Mouse (Mus musculus) MEL (cell line): ENCODE data around the gene Hsph1. TPM values are rescaled to one million over a fixed set of nuclear protein-coding genes. Genes with fewer than 3 reads are reported as not detected.

Experiments
- DNase-seq: peaks from one replicate; pipeline ENCODE4 v3.0.0; 2011; ENCODE audit warnings: low read depth, low spot score
- H3K27ac ChIP-seq: 2 replicates; pipeline ENCODE4 v1.5.1; 2012; ENCODE audit warnings: low read depth, mild to moderate bottlenecking, control low read depth, low read length, moderate library complexity; ENCODE audit not compliant: control insufficient read depth
- H3K27me3 ChIP-seq, 2 experiments: fragments of 150-350 bp in 1 of 2; sonication (generic) in 1 of 2; 2 replicates each; pipeline ENCODE4 v1.6.1; 2012; ENCODE audit warnings: low read length in 2 of 2, mild to moderate bottlenecking in 2 of 2, improper control_type of control experiment in 1 of 2, moderate library complexity in 1 of 2; ENCODE audit not compliant: insufficient read depth in 2 of 2, control insufficient read depth in 1 of 2
- H3K36me3 ChIP-seq, 2 experiments: 2 replicates each; pipeline ENCODE4 v1.6.1; 2012 to 2014; ENCODE audit warnings: low read length in 2 of 2, improper control_type of control experiment in 1 of 2, inconsistent platforms in 1 of 2, mild to moderate bottlenecking in 1 of 2; ENCODE audit not compliant: insufficient read depth in 2 of 2, control insufficient read depth in 1 of 2
- H3K4me1 ChIP-seq, 2 experiments: fragments of 150-350 bp in 1 of 2; sonication (generic) in 1 of 2; 2 replicates each; pipeline ENCODE4 v1.6.1; 2012; ENCODE audit warnings: low read length in 2 of 2, improper control_type of control experiment in 1 of 2, mild to moderate bottlenecking in 1 of 2; ENCODE audit not compliant: insufficient read depth in 2 of 2, control insufficient read depth in 1 of 2
- H3K4me3 ChIP-seq, 2 experiments: fragments of 150-350 bp in 1 of 2; sonication (generic) in 1 of 2; 2 replicates each; pipeline ENCODE4 v1.5.1; 2012; ENCODE audit warnings: low read depth in 2 of 2, low read length in 2 of 2, mild to moderate bottlenecking in 2 of 2, moderate library complexity in 2 of 2, control low read depth in 1 of 2, improper control_type of control experiment in 1 of 2; ENCODE audit not compliant: control insufficient read depth in 1 of 2, insufficient read depth in 1 of 2
- H3K79me2 ChIP-seq: 2 replicates; pipeline ENCODE4 v1.6.1; 2012; ENCODE audit warnings: mild to moderate bottlenecking, low read length, moderate library complexity; ENCODE audit not compliant: control insufficient read depth, poor library complexity, insufficient read depth
- H3K9ac ChIP-seq: 2 replicates; pipeline ENCODE4 v1.6.1; 2012; ENCODE audit warnings: low read depth, mild to moderate bottlenecking, control low read depth, low read length, moderate library complexity; ENCODE audit not compliant: control insufficient read depth, poor library complexity, severe bottlenecking
- H3K9me3 ChIP-seq: fragments of 150-350 bp; sonication (generic); replicated peaks from 2 replicates; pipeline ENCODE4 v1.6.1; 2012; ENCODE audit warnings: mild to moderate bottlenecking, low read length, improper control_type of control experiment, moderate library complexity; ENCODE audit not compliant: insufficient read depth
- CHD1 ChIP-seq: IDR thresholded peaks from 2 replicates; pipeline ENCODE4 v1.6.1; 2012; ENCODE audit warnings: low read depth, mild to moderate bottlenecking, inconsistent platforms, low read length, improper control_type of control experiment
- CHD2 ChIP-seq: IDR thresholded peaks from 2 replicates; pipeline ENCODE4 v1.6.1; 2011; ENCODE audit warnings: low read length, improper control_type of control experiment
- EP300 ChIP-seq, 2 experiments: IDR thresholded peaks; 2 replicates each; pipeline ENCODE4 v1.6.1; 2011; ENCODE audit warnings: improper control_type of control experiment in 2 of 2, low read length in 2 of 2, low read depth in 1 of 2, mild to moderate bottlenecking in 1 of 2
- ETS1 ChIP-seq: IDR thresholded peaks from 2 replicates; pipeline ENCODE4 v1.6.1; 2012; ENCODE audit warnings: low read depth, mild to moderate bottlenecking, inconsistent platforms, low read length, improper control_type of control experiment, moderate library complexity
- GATA1 ChIP-seq: IDR thresholded peaks from 2 replicates; pipeline ENCODE4 v1.6.1; 2011; ENCODE audit warnings: low read depth, low read length, improper control_type of control experiment
- JUND ChIP-seq: IDR thresholded peaks from 2 replicates; pipeline ENCODE4 v1.6.1; 2011; ENCODE audit warnings: low read depth, mild to moderate bottlenecking, improper control_type of control experiment, low read length
- KAT2A ChIP-seq: conservative IDR thresholded peaks from 2 replicates; pipeline ENCODE4 v1.6.1; 2012; ENCODE audit warnings: low read depth, low read length, improper control_type of control experiment, inconsistent platforms
- MAFK ChIP-seq: IDR thresholded peaks from 2 replicates; pipeline ENCODE4 v1.6.1; 2011; ENCODE audit warnings: low read depth, mild to moderate bottlenecking, low read length, improper control_type of control experiment, borderline replicate concordance
- MAX ChIP-seq: IDR thresholded peaks from 2 replicates; pipeline ENCODE4 v1.6.1; 2011; ENCODE audit warnings: low read length, improper control_type of control experiment
- MAZ ChIP-seq: IDR thresholded peaks from 2 replicates; pipeline ENCODE4 v1.6.1; 2012; ENCODE audit warnings: low read depth, mild to moderate bottlenecking, inconsistent platforms, low read length, improper control_type of control experiment
- MEF2A ChIP-seq: IDR thresholded peaks from 2 replicates; pipeline ENCODE4 v1.6.1; 2014; ENCODE audit warnings: low read depth, mild to moderate bottlenecking, inconsistent platforms, low read length, improper control_type of control experiment; ENCODE audit not compliant: poor library complexity, insufficient replicate concordance, severe bottlenecking; ENCODE audit errors: extremely low read depth
- MYB ChIP-seq: IDR thresholded peaks from 2 replicates; pipeline ENCODE4 v1.6.1; 2011; ENCODE audit warnings: mild to moderate bottlenecking, low read depth, low read length, improper control_type of control experiment
- MYC ChIP-seq: IDR thresholded peaks from 2 replicates; pipeline ENCODE4 v1.6.1; 2011; ENCODE audit warnings: low read depth, mild to moderate bottlenecking, low read length, improper control_type of control experiment, moderate library complexity
- RAD21 ChIP-seq: IDR thresholded peaks from 2 replicates; pipeline ENCODE4 v1.6.1; 2011; ENCODE audit warnings: mild to moderate bottlenecking, low read depth, low read length, improper control_type of control experiment
- RCOR1 ChIP-seq: IDR thresholded peaks from 2 replicates; pipeline ENCODE4 v1.6.1; 2012; ENCODE audit warnings: low read depth, mild to moderate bottlenecking, inconsistent platforms, low read length, improper control_type of control experiment
- UBTF ChIP-seq: IDR thresholded peaks from 2 replicates; pipeline ENCODE4 v1.6.1; 2012; ENCODE audit warnings: low read depth, mild to moderate bottlenecking, inconsistent platforms, low read length, improper control_type of control experiment, moderate library complexity, borderline replicate concordance; ENCODE audit not compliant: insufficient read depth
- USF1 ChIP-seq: IDR thresholded peaks from 2 replicates; pipeline ENCODE4 v1.6.1; 2014; ENCODE audit warnings: low read depth, mild to moderate bottlenecking, inconsistent platforms, low read length, improper control_type of control experiment, moderate library complexity
- polyA plus RNA-seq, 2 experiments: library from polyadenylated mRNA; stranded (reverse) in 1 of 2; unstranded in 1 of 2; fragments of >175 nt in 1 of 2; fragments of >200 nt in 1 of 2; gene quantifications; 2 replicates each; pipeline versions ENCODE4 v1.2.1 to v1.2.4; 2012; ENCODE audit warnings: low replicate concordance in 2 of 2, low read depth in 1 of 2; ENCODE audit not compliant: insufficient read length in 2 of 2, insufficient read depth in 1 of 2, missing spikeins in 1 of 2
- total RNA-seq: library from RNA; depleted of rRNA; stranded (reverse); fragments of 300-350 nt; gene quantifications from 2 replicates; pipeline ENCODE4 v1.2.3, GENCODE M21; 2012

Hsph1 gene
- total and polyA plus RNA-seq, 3 experiments, result 176 to 388 (median 300) TPM

DNA sequence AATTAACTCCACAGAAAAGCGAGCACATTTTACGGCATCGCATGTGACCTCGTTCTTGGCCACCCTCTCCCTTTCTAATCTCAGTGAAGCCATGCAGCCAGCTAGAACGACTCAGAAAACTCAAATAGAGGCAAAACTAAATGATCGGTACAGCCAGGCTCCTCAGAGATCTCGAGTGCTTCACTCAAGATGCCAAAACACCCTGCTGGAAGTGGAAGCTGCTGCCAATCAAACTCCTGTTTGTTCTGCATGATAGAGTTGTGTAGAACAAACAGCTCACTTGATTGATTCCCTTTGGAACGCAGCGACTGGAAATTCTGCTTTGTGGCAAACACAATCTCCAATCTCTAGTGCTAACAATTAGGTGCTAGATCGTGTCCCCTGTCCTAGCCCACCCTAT, 59.2 kb downstream of the Hsph1 start:
- TF ChIP-seq MAX (no peak), JUND (no peak), UBTF (no peak), GATA1 (no peak), KAT2A (no peak), MEF2A (no peak)
- TF ChIP-seq, all 39 proteins: peak for 0
- Histone ChIP-seq H3K27me3 (no peaks in the 10 kb centered on the region), H3K9ac (no peak overlapping the region), H3K27ac (no peak overlapping the region), H3K36me3 (no peaks in the 10 kb centered on the region), H3K4me1 (no peaks in the 10 kb centered on the region), H3K79me2 (no peaks in the 10 kb centered on the region), H3K9me3 (no peaks in the 10 kb centered on the region), H3K4me3 (no peak overlapping the region)
- no peak for DNase-seq

DNA sequence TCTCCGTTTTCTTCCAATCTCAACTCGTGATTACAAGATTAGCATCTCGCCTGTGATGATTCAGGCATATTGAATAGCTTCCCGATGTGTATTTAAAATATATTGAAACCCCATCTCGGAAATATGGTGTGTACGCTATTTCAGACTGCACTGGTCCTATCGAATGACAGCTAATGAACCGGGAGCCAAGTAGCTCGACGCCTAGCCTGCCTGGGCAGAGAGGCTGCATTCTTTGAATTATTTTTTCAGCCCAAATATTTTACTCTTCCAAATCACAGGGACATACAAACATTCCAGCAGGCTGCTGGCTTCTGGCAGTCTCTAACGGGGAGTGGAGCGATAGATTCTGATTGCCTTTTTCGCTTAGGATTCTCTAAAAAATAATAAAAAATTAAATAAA, 67.2 kb downstream of the Hsph1 start:
- H3K4me3 ChIP-seq, result no peak overlapping the region
- H3K27ac ChIP-seq, result no peak overlapping the region
- no peaks in the 10 kb centered on the region for H3K27me3 ChIP-seq
- TF ChIP-seq CHD1 (no peak), RAD21 (no peak), USF1 (no peak), MAX (no peak), EP300 (IDR thresholded peaks at IDR 0.05; ENCODE audit: low read depth in 1 of 2, low read length in 2 of 2) (no peak), MAFK (no peak), ETS1 (no peak), JUND (no peak), MEF2A (no peak), MAZ (no peak), CHD2 (no peak), MYC (no peak), KAT2A (no peak), RCOR1 (no peak), MYB (no peak), UBTF (no peak)
- no peaks in the 10 kb centered on the region for H3K4me1 ChIP-seq
- no peaks in the 10 kb centered on the region for H3K9me3 ChIP-seq
- no peaks in the 10 kb centered on the region for H3K36me3 ChIP-seq
- H3K9ac ChIP-seq, result no peak overlapping the region
- H3K79me2 ChIP-seq, result no peaks in the 10 kb centered on the region
- DNase-seq, result no peak
